Mouse (Mus musculus) urinary bladder, postnatal 25 days (tissue): Measurements from ENCODE around the gene Nbl1.
A peak's percentile ranks its signal among the peaks of the same experiment; 100 is the strongest.

Experiments used
- DNase-seq: peaks from one replicate; pipeline ENCODE4 v3.0.0; 2022; ENCODE audit warnings: low spot score

Gene Nbl1

DNA sequence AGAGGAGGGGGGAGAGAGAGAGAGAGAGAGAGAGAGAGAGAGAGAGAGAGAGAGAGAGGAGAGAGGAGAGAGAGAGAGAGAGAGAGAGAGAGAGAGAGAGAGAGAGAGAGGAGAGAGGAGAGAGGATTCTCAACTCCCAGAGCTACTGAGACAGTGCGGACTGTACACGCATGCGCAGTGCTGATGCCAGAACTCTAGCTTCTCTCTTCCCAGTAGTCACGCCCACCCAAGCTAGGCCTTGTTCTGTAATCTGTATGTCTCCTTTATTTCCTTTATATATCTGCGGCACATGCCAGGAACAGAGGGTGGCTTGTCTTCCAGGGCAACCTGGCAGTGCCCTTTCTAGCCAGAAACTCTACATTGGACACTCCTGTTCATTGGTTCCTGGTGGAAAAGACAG, 28.0 kb downstream of the Nbl1 start:
- no peak for DNase-seq

DNA sequence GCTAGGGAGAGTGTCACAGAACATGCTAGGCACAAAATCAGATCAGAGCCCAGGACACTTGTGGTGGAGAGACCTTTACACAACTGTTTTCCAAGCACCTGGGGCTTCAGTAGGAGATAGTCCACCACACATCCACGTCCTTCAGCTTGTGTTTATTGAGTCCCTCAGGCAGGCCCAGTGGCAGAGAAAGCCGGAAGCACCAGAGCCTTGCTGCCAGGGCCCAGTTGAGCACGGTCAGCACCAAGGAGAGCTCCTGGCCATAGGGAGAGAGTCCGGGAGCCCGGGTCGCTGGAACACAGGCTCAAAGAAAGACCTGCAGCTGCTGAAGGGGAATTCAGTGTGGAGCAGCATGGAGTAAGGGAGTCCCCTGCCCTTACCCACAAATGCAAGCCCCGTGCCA, 33.2 kb downstream of the Nbl1 start:
- peak; percentile 34 for DNase-seq

DNA sequence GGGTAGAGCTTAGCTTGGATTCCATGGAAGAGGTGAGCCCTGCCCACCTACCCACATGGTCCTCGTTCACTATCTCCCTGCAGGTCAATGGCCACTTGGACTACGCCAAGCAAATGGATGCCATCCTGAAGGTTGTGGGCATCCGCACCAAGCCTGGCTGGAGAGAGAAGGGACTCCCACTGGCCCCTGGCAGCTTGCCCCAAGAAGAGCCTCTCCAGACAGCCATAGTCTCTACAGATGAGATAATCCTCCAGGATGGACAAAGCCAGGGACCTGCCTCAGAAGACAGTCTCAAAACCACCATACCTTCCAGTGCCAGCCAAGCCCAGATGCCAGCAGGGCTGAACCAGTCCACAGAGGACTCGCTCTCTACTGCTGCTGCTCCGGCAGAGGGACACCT, 34.8 kb downstream of the Nbl1 start:
- DNase-seq, result no peak

DNA sequence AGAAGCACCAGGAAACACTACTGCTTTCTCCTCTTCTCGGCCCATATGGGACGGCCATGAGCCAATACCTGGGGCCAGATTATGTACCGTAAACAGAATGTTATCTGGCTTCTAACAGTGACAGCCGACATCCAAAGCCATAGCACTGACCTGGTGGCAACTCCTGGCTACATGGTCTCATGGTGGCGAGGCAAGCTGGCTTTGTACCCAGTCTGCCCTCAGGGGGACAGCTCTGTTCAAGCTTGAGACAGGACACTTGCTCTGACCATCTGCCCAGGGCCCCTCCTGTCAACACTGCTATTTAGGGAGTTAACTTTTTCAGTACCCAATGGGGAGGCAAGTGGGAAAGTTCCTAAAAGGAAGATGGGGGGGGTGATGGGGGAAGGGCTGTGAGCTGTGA, 35.5 kb downstream of the Nbl1 start:
- no peak for DNase-seq

- DNase-seq, result no peak
Observed at GRCm38 (mm10) chr4:139055744-139056143, 37.0 kb downstream of the Nbl1 start.

- DNase-seq, result no peak
Observed at GRCm38 (mm10) chr4:139055336-139055735, 37.5 kb downstream of the Nbl1 start.

- DNase-seq, result no peak
Observed at GRCm38 (mm10) chr4:139054300-139054923, 38.4 kb downstream of the Nbl1 start.

- no peak for DNase-seq
Observed at GRCm38 (mm10) chr4:139053391-139053790, 39.4 kb downstream of the Nbl1 start.

- no peak for DNase-seq
Observed at GRCm38 (mm10) chr4:139052796-139053195, 40.0 kb downstream of the Nbl1 start.

- DNase-seq, result no peak
Observed at GRCm38 (mm10) chr4:139048518-139048917, 44.3 kb downstream of the Nbl1 start.

- no peak for DNase-seq
Observed at GRCm38 (mm10) chr4:139046354-139046753, 46.4 kb downstream of the Nbl1 start.

DNA sequence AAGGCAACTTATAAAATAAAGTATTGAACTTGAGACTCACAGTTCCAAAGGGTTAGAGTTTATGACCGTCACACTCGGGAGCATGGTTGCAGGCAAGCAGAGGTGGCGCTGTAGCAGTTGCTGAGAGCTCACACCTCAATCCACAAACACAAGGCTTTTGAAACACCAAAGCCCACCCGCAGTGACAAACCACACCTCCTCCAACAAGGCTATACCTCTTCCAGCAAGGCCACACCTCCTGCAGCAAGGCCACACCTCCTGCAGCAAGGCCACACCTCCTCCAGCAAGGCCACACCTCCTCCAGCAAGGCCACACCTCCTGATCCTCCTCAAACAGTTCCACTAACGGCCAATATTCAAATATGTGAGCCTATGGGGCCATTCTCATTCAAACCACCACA, 48.2 kb downstream of the Nbl1 start:
- no peak for DNase-seq

DNA sequence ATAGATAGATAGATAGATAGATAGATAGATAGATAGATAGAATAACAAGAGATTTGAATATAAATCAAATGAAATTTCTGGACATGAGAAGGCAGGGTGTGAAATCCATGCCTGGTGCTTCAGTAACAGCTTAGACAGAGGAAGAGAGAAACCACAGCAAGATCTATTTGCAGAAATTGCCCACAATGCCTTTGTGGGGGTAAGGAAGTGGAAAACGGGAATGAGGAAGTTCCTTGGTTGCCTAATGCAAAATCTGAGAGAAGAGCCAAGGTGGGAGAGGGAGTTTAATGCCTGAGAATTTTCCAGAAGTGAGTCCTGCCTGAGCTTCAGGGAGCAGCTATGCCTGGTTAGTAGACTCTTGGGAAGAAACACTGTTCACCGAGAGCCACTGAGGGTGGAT, 49.2 kb downstream of the Nbl1 start:
- no peak for DNase-seq

- DNase-seq, result no peak
Observed at GRCm38 (mm10) chr4:139042611-139043010, 50.2 kb downstream of the Nbl1 start.

DNA sequence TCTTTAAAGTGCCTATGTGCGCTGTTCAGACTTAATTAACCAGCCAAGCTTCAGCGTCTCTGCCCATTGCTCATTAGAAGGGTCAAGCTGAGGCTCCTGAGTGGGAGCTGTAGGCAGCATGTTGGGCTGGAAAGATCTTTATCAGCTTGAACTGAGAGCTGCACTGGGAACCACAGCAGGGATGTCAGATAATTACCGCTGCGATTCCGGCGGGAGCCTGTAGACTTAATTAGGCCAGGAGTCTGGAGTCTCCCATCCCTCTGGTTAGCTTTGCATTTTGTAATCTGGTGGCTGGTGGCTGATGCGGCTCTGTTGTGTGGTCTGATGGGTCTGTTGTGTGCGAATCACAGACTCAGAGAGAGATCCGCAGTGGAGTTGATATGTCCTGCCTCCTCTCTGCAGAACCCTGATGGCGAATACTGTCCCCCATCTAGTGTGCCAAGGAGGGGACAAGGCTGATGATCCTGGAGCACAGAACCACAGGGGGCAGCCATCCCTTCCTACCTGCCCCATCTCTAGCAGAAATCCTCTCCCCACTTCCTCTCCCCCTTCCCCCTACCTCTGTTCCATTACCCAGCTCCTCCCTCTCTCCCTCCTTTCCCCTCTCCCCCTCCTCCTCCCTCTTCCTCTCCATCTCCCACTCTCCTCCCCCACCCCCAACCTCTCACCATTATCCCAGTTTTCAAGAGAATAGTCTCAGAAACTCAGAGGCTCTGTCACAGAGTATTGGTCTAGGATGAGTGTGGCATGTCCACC, 52.5 kb downstream of the Nbl1 start:
- no peak for DNase-seq

DNA sequence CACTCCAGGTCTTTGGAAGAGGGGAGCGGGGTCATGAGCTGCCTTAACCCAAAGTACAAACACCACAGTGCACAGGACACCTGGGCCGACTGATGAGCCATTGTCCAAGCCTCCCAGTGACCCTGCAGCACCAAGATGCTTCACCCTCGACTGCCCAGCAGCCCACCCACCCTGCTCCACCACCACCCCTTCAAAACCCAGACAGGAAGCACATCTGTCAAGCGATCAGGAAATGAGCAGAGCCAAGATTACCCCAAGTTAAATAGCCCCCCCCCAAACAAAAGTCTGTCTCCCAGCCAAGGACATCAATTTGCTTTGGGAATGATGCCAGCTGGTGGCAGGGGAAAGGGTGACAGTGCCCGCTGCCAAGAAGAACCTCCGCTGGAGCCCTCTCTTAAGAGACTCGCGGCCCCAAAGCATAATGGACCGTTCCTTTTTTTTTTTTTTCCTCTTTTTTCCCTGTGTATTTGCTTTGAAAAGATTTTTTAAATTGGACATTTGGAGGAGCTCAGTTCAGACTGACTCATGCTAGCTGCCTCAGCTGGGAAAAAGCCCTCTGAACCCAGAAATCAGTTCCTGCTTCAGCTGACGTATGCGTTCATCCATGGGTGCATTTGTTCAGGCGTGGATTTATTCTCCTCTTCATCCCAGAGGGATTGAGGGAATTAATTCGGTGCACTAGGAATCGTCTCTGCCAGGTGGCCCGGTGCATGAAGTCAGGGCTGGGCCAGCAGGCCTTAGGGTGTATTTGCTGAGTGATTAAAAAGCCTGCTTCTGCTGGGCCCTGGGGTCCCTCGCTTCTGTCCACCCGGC, 54.8 kb downstream of the Nbl1 start:
- no peak for DNase-seq

- no peak for DNase-seq
Observed at GRCm38 (mm10) chr4:139035799-139036198, 57.0 kb downstream of the Nbl1 start.

- DNase-seq, result no peak
Observed at GRCm38 (mm10) chr4:139034942-139035341, 57.9 kb downstream of the Nbl1 start.

GRCm38 (mm10) chr4:139034540-139034939, 58.3 kb downstream of the Nbl1 start:
- DNase-seq, result no peak

- no peak for DNase-seq
Observed at GRCm38 (mm10) chr4:139034010-139034367, 58.8 kb downstream of the Nbl1 start.

DNA sequence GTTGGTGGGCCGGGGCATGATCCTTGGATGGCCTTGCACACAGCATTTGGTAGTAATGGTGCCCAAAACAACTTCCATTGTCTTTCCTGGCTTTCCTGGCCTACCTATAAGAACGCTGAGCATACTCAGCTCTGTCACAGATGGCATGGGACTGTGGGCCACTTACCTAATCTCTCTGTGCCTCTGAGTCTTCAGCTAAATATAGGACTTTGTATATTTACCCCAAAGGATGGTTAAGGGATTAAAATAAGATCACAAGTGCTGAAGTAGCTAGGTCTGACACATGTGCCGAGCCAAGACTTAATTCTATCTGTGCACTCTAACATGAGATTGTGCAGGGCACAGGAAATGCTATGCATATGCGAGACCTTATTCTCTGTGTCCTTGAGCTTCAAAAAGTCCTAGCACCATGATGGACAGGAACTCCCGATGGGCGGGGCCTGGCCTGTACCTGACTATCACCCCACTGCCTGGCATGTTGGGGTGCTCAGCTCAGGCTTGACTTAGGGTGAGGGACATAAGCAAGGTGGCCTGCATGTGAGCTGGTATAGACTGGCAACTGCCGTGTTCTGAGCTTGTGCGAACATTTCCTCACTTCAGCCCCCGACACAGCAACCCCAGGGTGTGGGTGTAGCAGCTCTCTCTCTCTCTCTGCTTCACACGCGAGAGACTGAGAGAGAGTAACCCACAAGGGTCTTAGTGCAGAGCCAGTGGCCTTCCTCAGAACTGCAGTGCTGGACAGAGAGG, 59.4 kb downstream of the Nbl1 start:
- DNase-seq, result no peak

- no peak for DNase-seq
Observed at GRCm38 (mm10) chr4:139032521-139032920, 60.3 kb downstream of the Nbl1 start.
